Mouse (Mus musculus): ENCODE measurements around the gene Stx11. TPM values are rescaled to one million over a fixed set of nuclear protein-coding genes. Genes with fewer than 3 reads are reported as not detected.

Gene Stx11
- polyA plus RNA-seq, 1 experiment from 2014 or later, result 2.1 TPM

- Histone ChIP-seq H3K9ac (ENCODE audit: low read depth, low read length) (no peak overlapping the region), H3K27ac (ENCODE audit: low read depth, low read length) (no peak overlapping the region), H3K27me3 (replicated peaks; ENCODE audit: control insufficient read depth, insufficient read depth, low read length) (no peaks in the 10 kb centered on the region), H3K4me1 (ENCODE audit: control insufficient read depth, insufficient read depth, low read depth, low read length) (peaks cover 7% of the 10 kb centered on the region), H3K36me3 (ENCODE audit: control insufficient read depth, insufficient read depth, low read length) (no peaks in the 10 kb centered on the region), H3K9me3 (ENCODE audit: control insufficient read depth, low read length) (no peaks in the 10 kb centered on the region), H3K4me3 (ENCODE audit: low read length) (no peak overlapping the region), H3K4me2 (ENCODE audit: low read length) (no peak overlapping the region)
- no peak for ATAC-seq
- 88% methylated on average over 2 of the region's 2 CpGs for WGBS
Measured at GRCm38 (mm10) chr10:12938763-12939162, 25.3 kb downstream of the Stx11 start.

- Histone ChIP-seq H3K27ac (ENCODE audit: low read depth, low read length) (no peak overlapping the region), H3K27me3 (replicated peaks; ENCODE audit: control insufficient read depth, insufficient read depth, low read length) (no peaks in the 10 kb centered on the region), H3K9ac (ENCODE audit: low read depth, low read length) (no peak overlapping the region), H3K36me3 (ENCODE audit: control insufficient read depth, insufficient read depth, low read length) (no peaks in the 10 kb centered on the region), H3K9me3 (ENCODE audit: control insufficient read depth, low read length) (no peaks in the 10 kb centered on the region), H3K4me3 (ENCODE audit: low read length) (no peak overlapping the region), H3K4me1 (ENCODE audit: control insufficient read depth, insufficient read depth, low read depth, low read length) (peaks cover 7% of the 10 kb centered on the region; the same call in 1 of the 2 replicates), H3K4me2 (ENCODE audit: low read length) (no peak overlapping the region)
- WGBS, result 88% methylated on average over 7 of the region's 7 CpGs
- no peak for ATAC-seq
Measured at GRCm38 (mm10) chr10:12936079-12936478, 28.0 kb downstream of the Stx11 start.

GRCm38 (mm10) chr10:12935575-12935974 is 28.5 kb downstream of the Stx11 start:
- H3K36me3 ChIP-seq (ENCODE audit: control insufficient read depth, insufficient read depth, low read length), result no peaks in the 10 kb centered on the region
- H3K4me1 ChIP-seq (ENCODE audit: control insufficient read depth, insufficient read depth, low read depth, low read length), result peaks cover 3% of the 10 kb centered on the region; the same call in 1 of the 2 replicates
- no peaks in the 10 kb centered on the region for H3K9me3 ChIP-seq (ENCODE audit: control insufficient read depth, low read length)
- H3K4me2 ChIP-seq (ENCODE audit: low read length), result no peak overlapping the region
- no peaks in the 10 kb centered on the region for H3K27me3 ChIP-seq (replicated peaks; ENCODE audit: control insufficient read depth, insufficient read depth, low read length)
- H3K27ac ChIP-seq (ENCODE audit: low read depth, low read length), result no peak overlapping the region
- H3K9ac ChIP-seq (ENCODE audit: low read depth, low read length), result no peak overlapping the region
- 89% methylated on average over 5 of the region's 5 CpGs for WGBS
- no peak overlapping the region for H3K4me3 ChIP-seq (ENCODE audit: low read length)
- no peak for ATAC-seq

- peaks cover 3% of the 10 kb centered on the region; the same call in 1 of the 2 replicates for H3K4me1 ChIP-seq (ENCODE audit: control insufficient read depth, insufficient read depth, low read depth, low read length)
- 53% methylated on average over 10 of the region's 10 CpGs for WGBS
- H3K4me3 ChIP-seq (ENCODE audit: low read length), result no peak overlapping the region
- H3K9ac ChIP-seq (ENCODE audit: low read depth, low read length), result no peak overlapping the region
- H3K27ac ChIP-seq (ENCODE audit: low read depth, low read length), result no peak overlapping the region
- no peak for ATAC-seq
- H3K9me3 ChIP-seq (ENCODE audit: control insufficient read depth, low read length), result no peaks in the 10 kb centered on the region
- no peak overlapping the region for H3K4me2 ChIP-seq (ENCODE audit: low read length)
- H3K27me3 ChIP-seq (replicated peaks; ENCODE audit: control insufficient read depth, insufficient read depth, low read length), result no peaks in the 10 kb centered on the region
- no peaks in the 10 kb centered on the region for H3K36me3 ChIP-seq (ENCODE audit: control insufficient read depth, insufficient read depth, low read length)
Measured at GRCm38 (mm10) chr10:12931492-12932400, 32.4 kb downstream of the Stx11 start.

DNA sequence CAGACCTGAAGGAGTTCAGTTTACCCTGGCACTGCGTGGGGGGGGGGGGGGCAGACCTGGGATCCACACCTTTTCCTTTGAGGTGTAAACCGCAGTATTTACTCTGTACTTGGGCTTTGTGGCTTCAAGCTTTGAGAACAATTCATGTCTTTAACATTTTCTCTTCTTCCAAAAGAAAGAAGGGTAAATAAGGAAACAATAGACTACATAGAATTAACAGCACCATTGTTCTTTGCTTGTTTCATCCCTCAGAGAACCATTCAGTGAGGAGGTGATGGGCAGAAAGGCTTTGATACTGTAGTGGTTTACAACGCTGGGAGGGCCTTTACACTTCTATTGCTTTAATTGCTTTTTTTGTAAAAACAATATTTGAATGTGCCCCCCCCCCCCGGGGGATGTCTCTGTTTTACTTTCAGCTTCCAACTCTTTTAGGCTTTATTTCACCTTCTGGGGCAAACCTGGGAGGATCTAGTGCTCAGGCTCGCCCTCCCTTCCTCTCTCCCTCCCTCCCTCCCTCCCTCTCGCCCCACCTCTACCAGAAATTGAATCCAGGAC is 33.7 kb downstream of the Stx11 start:
- no peak for ATAC-seq
- Histone ChIP-seq H3K4me3 (ENCODE audit: low read length) (no peak overlapping the region), H3K4me2 (ENCODE audit: low read length) (no peak overlapping the region), H3K36me3 (ENCODE audit: control insufficient read depth, insufficient read depth, low read length) (no peaks in the 10 kb centered on the region), H3K9ac (ENCODE audit: low read depth, low read length) (no peak overlapping the region), H3K27ac (ENCODE audit: low read depth, low read length) (no peak overlapping the region), H3K4me1 (ENCODE audit: control insufficient read depth, insufficient read depth, low read depth, low read length) (peaks cover 3% of the 10 kb centered on the region; the same call in 1 of the 2 replicates), H3K9me3 (ENCODE audit: control insufficient read depth, low read length) (no peaks in the 10 kb centered on the region), H3K27me3 (replicated peaks; ENCODE audit: control insufficient read depth, insufficient read depth, low read length) (no peaks in the 10 kb centered on the region)
- WGBS, result 25% methylated on average over 6 of the region's 6 CpGs

DNA sequence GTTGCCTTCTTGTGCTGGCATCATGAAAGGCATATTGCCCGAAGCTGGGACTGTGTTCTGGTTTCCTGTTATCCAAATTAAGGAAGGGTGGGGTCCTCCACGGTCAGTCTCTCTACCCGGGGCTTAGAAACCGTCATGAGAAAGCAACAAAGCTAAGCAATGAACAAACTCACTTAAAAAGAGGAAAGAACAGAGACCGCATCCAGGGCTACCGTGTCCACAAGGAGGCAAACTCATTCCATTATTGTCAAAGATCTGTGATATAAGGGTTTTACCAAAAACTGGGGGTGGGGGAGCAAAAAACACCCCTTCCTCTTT is 34.3 kb downstream of the Stx11 start:
- Histone ChIP-seq H3K27me3 (replicated peaks; ENCODE audit: control insufficient read depth, insufficient read depth, low read length) (no peaks in the 10 kb centered on the region), H3K27ac (ENCODE audit: low read depth, low read length) (no peak overlapping the region), H3K9me3 (ENCODE audit: control insufficient read depth, low read length) (no peaks in the 10 kb centered on the region), H3K4me2 (ENCODE audit: low read length) (no peak overlapping the region), H3K9ac (ENCODE audit: low read depth, low read length) (no peak overlapping the region), H3K36me3 (ENCODE audit: control insufficient read depth, insufficient read depth, low read length) (no peaks in the 10 kb centered on the region), H3K4me1 (ENCODE audit: control insufficient read depth, insufficient read depth, low read depth, low read length) (peaks cover 3% of the 10 kb centered on the region; the same call in 1 of the 2 replicates), H3K4me3 (ENCODE audit: low read length) (no peak overlapping the region)
- 63% methylated on average over 6 of the region's 6 CpGs for WGBS
- ATAC-seq, result no peak

- Histone ChIP-seq H3K9ac (ENCODE audit: low read depth, low read length) (no peak overlapping the region), H3K27ac (ENCODE audit: low read depth, low read length) (no peak overlapping the region), H3K36me3 (ENCODE audit: control insufficient read depth, insufficient read depth, low read length) (no peaks in the 10 kb centered on the region), H3K4me1 (ENCODE audit: control insufficient read depth, insufficient read depth, low read depth, low read length) (peaks cover 3% of the 10 kb centered on the region; the same call in 1 of the 2 replicates), H3K4me2 (ENCODE audit: low read length) (no peak overlapping the region), H3K9me3 (ENCODE audit: control insufficient read depth, low read length) (no peaks in the 10 kb centered on the region), H3K4me3 (ENCODE audit: low read length) (no peak overlapping the region), H3K27me3 (replicated peaks; ENCODE audit: control insufficient read depth, insufficient read depth, low read length) (no peaks in the 10 kb centered on the region)
- no peak for ATAC-seq
- WGBS, result 85% methylated on average over 7 of the region's 7 CpGs
Measured at GRCm38 (mm10) chr10:12929149-12929856, 34.8 kb downstream of the Stx11 start.

- Histone ChIP-seq H3K9ac (ENCODE audit: low read depth, low read length) (no peak overlapping the region), H3K27ac (ENCODE audit: low read depth, low read length) (no peak overlapping the region), H3K4me2 (ENCODE audit: low read length) (no peak overlapping the region), H3K9me3 (ENCODE audit: control insufficient read depth, low read length) (no peaks in the 10 kb centered on the region), H3K27me3 (replicated peaks; ENCODE audit: control insufficient read depth, insufficient read depth, low read length) (no peaks in the 10 kb centered on the region), H3K4me3 (ENCODE audit: low read length) (no peak overlapping the region), H3K4me1 (ENCODE audit: control insufficient read depth, insufficient read depth, low read depth, low read length) (peaks cover 10% of the 10 kb centered on the region), H3K36me3 (ENCODE audit: control insufficient read depth, insufficient read depth, low read length) (no peaks in the 10 kb centered on the region)
- ATAC-seq, result no peak
- WGBS, result 90% methylated on average over 6 of the region's 6 CpGs
Measured at GRCm38 (mm10) chr10:12928193-12928592, 35.9 kb downstream of the Stx11 start.
